Mouse (Mus musculus) embryonic facial prominence, embryonic 11.5 days (tissue): ENCODE measurements around the gene Rapgef4. TPM values are rescaled to one million over a fixed set of nuclear protein-coding genes. Genes with fewer than 3 reads are reported as not detected.

Experiments
- ATAC-seq: fragments of 200-750 bp; cut with Nextera tagmentation; replicated peaks from 2 replicates; pipeline ENCODE4 v1.8.0; 2017; ENCODE audit warnings: low read depth; ENCODE audit not compliant: insufficient number of reproducible peaks, low FRiP score, low TSS enrichment
- DNase-seq: peaks from one replicate; pipeline ENCODE4 v3.0.0-alpha.2; 2015; ENCODE audit warnings: low spot score
- H3K27ac ChIP-seq: fragments of 300-500 bp; sonication (generic); replicated peaks from 2 replicates; pipeline ENCODE4 v1.5.1; 2014; ENCODE audit warnings: mild to moderate bottlenecking, low read depth, low read length, control low read depth
- H3K27me3 ChIP-seq: fragments of 300-500 bp; sonication (generic); 2 replicates; pipeline ENCODE4 v1.6.1; 2014; ENCODE audit warnings: mild to moderate bottlenecking, low read length, moderate library complexity, mixed read lengths; ENCODE audit not compliant: control insufficient read depth, insufficient read depth
- H3K36me3 ChIP-seq: fragments of 300-500 bp; sonication (generic); replicated peaks from 2 replicates; pipeline ENCODE4 v1.6.1; 2014; ENCODE audit warnings: low read depth, mild to moderate bottlenecking, low read length, moderate library complexity, mixed read lengths; ENCODE audit not compliant: control insufficient read depth, insufficient read depth
- H3K4me1 ChIP-seq: fragments of 300-500 bp; sonication (generic); 2 replicates; pipeline ENCODE4 v1.6.1; 2014; ENCODE audit warnings: low read length, mixed read lengths; ENCODE audit not compliant: control insufficient read depth, insufficient read depth
- H3K4me2 ChIP-seq: fragments of 300-500 bp; sonication (generic); 2 replicates; pipeline ENCODE4 v1.6.1; 2014; ENCODE audit warnings: low read depth, mild to moderate bottlenecking, control low read depth, low read length, moderate library complexity
- H3K4me3 ChIP-seq: fragments of 300-500 bp; sonication (generic); 2 replicates; pipeline ENCODE4 v1.5.1; 2014; ENCODE audit warnings: low read depth, low read length, control low read depth
- H3K9ac ChIP-seq: fragments of 300-500 bp; sonication (generic); replicated peaks from 2 replicates; pipeline ENCODE4 v1.6.1; 2014; ENCODE audit warnings: mild to moderate bottlenecking, control low read depth, low read length
- H3K9me3 ChIP-seq: fragments of 300-500 bp; sonication (generic); replicated peaks from 2 replicates; pipeline ENCODE4 v1.6.1; 2016; ENCODE audit warnings: mild to moderate bottlenecking, low read length, inconsistent platforms, mixed read lengths; ENCODE audit not compliant: control insufficient read depth
- WGBS: fragments of 180-500 bp; shearing (Covaris S2); extraction: QIAGEN DNeasy Blood & Tissue Kit; methylation state at CpG from one replicate; pipeline ENCODE4 v1.1.7; 2014; 5-methylcytosine and 5-hydroxymethylcytosine counted together
- polyA plus RNA-seq: library from polyadenylated mRNA; unstranded; fragments of >200 nt; fragmentation: Nextera tagmentation; extraction: Ambion mirVana; gene quantifications from 2 replicates; pipeline ENCODE4 v1.2.1, GENCODE M21; 2014

Rapgef4 gene
- polyA plus RNA-seq, 1 experiment from 2014 or later: 3.6 TPM

DNA sequence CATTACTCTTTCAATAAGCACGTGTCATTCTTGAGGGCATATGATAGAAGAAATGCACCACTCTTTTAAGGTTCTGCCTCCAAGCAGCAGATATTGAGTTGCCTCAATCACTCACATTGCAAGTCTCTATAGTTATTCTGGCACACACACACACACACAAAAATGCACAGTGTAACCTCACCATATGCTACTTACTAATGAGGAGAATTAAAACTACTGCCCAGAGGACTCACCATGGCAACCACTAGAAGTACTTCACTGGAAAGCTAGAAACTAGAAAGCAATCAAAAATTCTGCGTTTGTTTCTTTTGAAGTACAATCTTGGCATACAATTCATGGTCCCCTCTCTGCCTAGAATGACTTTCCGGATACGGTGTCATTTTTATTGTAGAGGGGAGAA lies 29.8 kb upstream of the Rapgef4 start:
- Histone ChIP-seq H3K4me2 (no peak overlapping the region), H3K4me1 (no peaks in the 10 kb centered on the region), H3K9ac (no peak overlapping the region), H3K4me3 (no peak overlapping the region), H3K36me3 (no peaks in the 10 kb centered on the region), H3K27me3 (no peaks in the 10 kb centered on the region), H3K9me3 (no peaks in the 10 kb centered on the region), H3K27ac (no peak overlapping the region)
- WGBS: 87% methylated on average over 4 of the region's 4 CpGs
- no peak for ATAC-seq
- DNase-seq: no peak

DNA sequence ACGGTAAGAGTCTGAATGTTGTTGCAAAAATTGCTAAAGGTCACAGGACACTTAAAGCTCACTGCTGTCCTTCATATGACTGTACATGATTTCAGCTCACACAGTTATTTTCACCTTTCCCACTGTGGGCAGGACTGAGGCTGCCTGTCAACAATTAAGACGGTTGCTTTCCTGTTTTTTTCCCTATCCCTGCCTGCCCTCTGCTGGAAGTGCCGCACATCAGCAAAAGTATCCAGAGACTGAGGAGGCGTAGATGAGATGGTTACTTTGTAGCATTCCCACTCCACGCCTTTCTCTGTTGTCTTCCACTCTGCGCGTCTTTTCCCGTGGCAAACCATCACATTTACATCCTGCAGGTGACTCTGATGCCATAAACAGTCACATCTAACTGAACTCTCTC lies 25.4 kb upstream of the Rapgef4 start:
- no peaks in the 10 kb centered on the region for H3K4me1 ChIP-seq
- H3K4me3 ChIP-seq: no peak overlapping the region
- no peaks in the 10 kb centered on the region for H3K27me3 ChIP-seq
- no peaks in the 10 kb centered on the region for H3K9me3 ChIP-seq
- H3K4me2 ChIP-seq: no peak overlapping the region
- no peak overlapping the region for H3K9ac ChIP-seq
- no peak overlapping the region for H3K27ac ChIP-seq
- no peak for ATAC-seq
- no peaks in the 10 kb centered on the region for H3K36me3 ChIP-seq
- WGBS: 21% methylated on average over 8 of the region's 8 CpGs
- peak; percentile 68 for DNase-seq

DNA sequence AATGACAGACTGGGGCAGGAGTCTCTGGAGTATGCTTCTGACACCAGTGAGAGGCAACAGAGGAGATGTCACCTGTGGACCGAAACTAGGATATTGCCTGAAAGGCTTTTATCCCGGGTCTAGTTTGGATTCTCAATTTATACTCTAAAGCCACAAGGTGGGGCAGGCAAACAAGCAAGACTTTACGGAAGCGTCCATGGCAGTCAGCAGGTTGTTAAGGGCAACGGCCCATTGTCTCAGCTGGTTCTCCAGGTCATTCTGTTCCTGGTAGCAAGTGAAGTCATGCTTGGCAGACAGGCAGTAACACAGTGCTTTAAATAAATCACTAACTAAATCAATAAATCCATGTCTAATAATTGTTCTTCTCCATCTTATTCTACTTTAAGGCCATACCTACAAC lies 24.6 kb upstream of the Rapgef4 start:
- no peaks in the 10 kb centered on the region for H3K9me3 ChIP-seq
- ATAC-seq (no peak), DNase-seq (no peak)
- WGBS: 73% methylated on average over 5 of the region's 5 CpGs
- no peak overlapping the region for H3K4me2 ChIP-seq
- no peak overlapping the region for H3K27ac ChIP-seq
- no peak overlapping the region for H3K9ac ChIP-seq
- no peaks in the 10 kb centered on the region for H3K27me3 ChIP-seq
- H3K4me3 ChIP-seq: no peak overlapping the region
- H3K36me3 ChIP-seq: no peaks in the 10 kb centered on the region
- no peaks in the 10 kb centered on the region for H3K4me1 ChIP-seq

DNA sequence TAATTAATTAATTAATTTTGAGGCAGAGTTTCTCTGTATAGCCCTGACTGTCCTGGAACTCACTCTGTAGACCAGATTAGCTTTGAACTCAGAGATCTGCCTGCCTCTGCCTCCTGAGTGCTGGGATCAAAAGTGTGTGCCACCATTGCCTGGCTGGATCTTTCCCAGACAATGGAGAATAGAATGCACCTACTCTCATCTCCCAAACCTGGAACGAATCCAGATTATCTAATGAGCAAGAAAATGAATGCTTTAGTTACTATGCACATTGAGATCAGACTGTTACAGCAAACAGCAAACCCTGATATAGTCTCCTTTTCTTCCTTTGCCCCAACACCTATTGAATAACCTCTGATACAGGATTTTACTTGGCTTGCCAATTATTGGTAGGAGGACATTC lies 23.1 kb upstream of the Rapgef4 start:
- H3K9me3 ChIP-seq: no peaks in the 10 kb centered on the region
- no peak for DNase-seq
- no peak for ATAC-seq
- 78% methylated on average over 1 of the region's 1 CpGs for WGBS
- H3K9ac ChIP-seq: no peak overlapping the region
- H3K27me3 ChIP-seq: no peaks in the 10 kb centered on the region
- no peak overlapping the region for H3K4me2 ChIP-seq
- no peaks in the 10 kb centered on the region for H3K4me1 ChIP-seq
- H3K27ac ChIP-seq: no peak overlapping the region
- H3K36me3 ChIP-seq: no peaks in the 10 kb centered on the region
- no peak overlapping the region for H3K4me3 ChIP-seq

DNA sequence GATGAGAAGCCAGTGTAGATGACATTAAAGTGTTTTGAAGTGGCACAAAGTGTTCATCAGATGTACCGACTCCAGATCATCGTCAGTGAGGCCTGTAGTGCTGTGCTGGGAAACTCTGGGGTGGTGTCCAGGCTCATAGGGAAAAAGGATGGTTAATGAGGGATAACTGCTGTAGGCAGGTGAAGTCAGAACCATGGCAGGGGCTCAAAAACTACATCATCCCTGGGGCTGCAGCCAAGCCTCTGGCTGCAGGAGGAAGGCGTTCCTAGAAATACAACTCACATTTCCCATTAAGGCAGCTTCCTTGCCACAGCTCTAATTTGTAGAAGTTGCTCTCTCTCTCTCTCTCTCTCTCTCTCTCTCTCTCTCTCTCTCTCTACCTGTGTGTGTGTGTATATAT lies 22.6 kb upstream of the Rapgef4 start:
- DNase-seq (no peak), ATAC-seq (no peak)
- Histone ChIP-seq H3K4me1 (no peaks in the 10 kb centered on the region), H3K9ac (no peak overlapping the region), H3K27ac (no peak overlapping the region), H3K4me2 (no peak overlapping the region), H3K27me3 (no peaks in the 10 kb centered on the region), H3K4me3 (no peak overlapping the region), H3K9me3 (no peaks in the 10 kb centered on the region), H3K36me3 (no peaks in the 10 kb centered on the region)
- WGBS: 85% methylated on average over 3 of the region's 3 CpGs

DNA sequence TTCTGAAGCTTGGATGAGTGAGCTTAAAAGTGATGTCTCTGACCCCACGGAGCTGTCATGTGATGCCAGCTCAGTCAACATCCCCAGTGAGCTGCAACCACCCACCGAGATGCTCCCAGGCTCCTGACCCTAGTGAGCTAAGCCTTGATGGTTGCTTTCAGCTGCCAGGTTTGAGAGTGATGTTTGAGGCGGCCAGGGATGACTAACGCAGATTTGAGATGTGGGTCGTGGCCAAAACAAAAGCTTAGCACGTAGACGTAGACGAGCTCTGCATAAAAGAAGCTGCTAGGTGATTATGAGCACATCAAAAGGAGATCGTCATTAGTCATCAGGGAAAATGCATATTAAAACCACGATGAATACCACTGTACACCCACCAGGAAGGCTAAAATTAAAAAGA lies 16.8 kb upstream of the Rapgef4 start:
- Histone ChIP-seq H3K9ac (no peak overlapping the region), H3K4me1 (no peaks in the 10 kb centered on the region), H3K4me3 (no peak overlapping the region), H3K36me3 (no peaks in the 10 kb centered on the region), H3K27ac (no peak overlapping the region), H3K4me2 (no peak overlapping the region), H3K27me3 (no peaks in the 10 kb centered on the region), H3K9me3 (no peaks in the 10 kb centered on the region)
- WGBS: 43% methylated on average over 10 of the region's 10 CpGs
- ATAC-seq (no peak), DNase-seq (no peak)

DNA sequence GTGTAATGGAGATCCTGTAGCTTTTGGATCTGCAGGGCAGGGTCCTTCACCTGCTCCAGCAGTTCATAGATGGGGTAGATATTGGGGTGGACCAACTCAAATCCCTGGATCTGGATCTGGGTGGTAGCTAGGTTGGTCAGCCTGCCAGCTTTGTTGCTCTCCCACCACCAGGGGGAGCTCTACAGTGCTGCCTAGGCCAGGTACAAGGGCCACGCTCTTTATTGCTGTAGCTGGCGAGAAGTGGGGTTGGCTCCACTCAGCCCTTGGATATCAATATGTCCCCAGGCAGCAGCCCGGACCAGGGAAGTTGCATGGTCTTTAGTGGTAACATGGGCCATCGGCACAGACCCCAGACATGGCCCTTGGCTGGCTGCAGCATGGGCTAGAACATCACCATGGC lies 15.6 kb upstream of the Rapgef4 start:
- no peak overlapping the region for H3K4me2 ChIP-seq
- no peak for DNase-seq
- no peak overlapping the region for H3K27ac ChIP-seq
- H3K4me3 ChIP-seq: no peak overlapping the region
- no peaks in the 10 kb centered on the region for H3K36me3 ChIP-seq
- no peaks in the 10 kb centered on the region for H3K4me1 ChIP-seq
- WGBS: 73% methylated on average over 4 of the region's 4 CpGs
- ATAC-seq: no peak
- H3K9ac ChIP-seq: no peak overlapping the region
- H3K9me3 ChIP-seq: no peaks in the 10 kb centered on the region
- H3K27me3 ChIP-seq: no peaks in the 10 kb centered on the region

DNA sequence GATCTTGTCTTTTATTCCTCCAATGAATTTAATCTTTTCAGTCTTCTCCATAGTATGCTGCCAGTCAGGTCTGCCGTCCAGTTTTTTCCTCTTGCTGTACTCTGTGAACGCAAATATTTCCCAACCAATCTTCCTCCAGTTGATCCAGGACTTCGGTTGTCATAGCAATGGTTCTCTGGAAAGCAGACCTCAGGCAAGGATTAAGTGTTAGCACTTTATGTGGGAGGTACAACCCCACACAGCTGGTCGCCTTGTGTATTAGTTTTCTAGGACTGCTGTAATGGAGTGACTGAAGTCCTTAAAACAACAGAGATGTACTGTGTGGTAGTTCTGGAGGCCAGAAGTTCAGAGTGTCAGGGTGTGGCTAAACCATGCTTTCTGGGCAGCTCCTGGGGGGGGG lies 14.3 kb upstream of the Rapgef4 start:
- Histone ChIP-seq H3K27ac (no peak overlapping the region), H3K36me3 (no peaks in the 10 kb centered on the region), H3K9ac (no peak overlapping the region), H3K27me3 (no peaks in the 10 kb centered on the region), H3K4me2 (no peak overlapping the region), H3K4me3 (no peak overlapping the region), H3K4me1 (no peaks in the 10 kb centered on the region), H3K9me3 (no peaks in the 10 kb centered on the region)
- peak; percentile 32 for DNase-seq
- no peak for ATAC-seq
- WGBS: 53% methylated on average over 4 of the region's 4 CpGs

DNA sequence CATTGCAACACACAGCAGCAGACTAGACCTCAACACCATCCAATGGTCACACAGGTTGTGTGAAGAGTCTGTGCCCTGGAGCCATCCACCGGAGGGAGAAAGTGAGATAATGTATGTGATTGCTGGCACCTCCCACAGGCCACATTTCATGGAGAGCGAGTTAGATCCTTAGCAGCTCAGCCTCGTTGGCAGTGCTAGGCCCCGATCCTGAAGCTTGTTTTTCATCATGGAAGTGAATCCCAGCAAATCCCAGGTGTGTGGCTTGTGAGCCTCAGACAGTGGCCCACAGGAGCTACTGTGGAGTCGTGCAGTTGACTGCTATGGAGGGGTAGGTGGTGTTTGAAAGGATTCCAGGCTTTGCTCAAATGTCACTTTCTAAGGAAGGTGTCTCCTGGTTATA lies 13.2 kb upstream of the Rapgef4 start:
- Histone ChIP-seq H3K36me3 (no peaks in the 10 kb centered on the region), H3K27me3 (no peaks in the 10 kb centered on the region), H3K4me1 (no peaks in the 10 kb centered on the region), H3K4me2 (no peak overlapping the region), H3K9ac (no peak overlapping the region), H3K27ac (no peak overlapping the region), H3K4me3 (no peak overlapping the region), H3K9me3 (no peaks in the 10 kb centered on the region)
- WGBS: 77% methylated on average over 5 of the region's 5 CpGs
- ATAC-seq: no peak
- no peak for DNase-seq
